Mouse (Mus musculus): ENCODE data around the gene Pacsin3.

DNA sequence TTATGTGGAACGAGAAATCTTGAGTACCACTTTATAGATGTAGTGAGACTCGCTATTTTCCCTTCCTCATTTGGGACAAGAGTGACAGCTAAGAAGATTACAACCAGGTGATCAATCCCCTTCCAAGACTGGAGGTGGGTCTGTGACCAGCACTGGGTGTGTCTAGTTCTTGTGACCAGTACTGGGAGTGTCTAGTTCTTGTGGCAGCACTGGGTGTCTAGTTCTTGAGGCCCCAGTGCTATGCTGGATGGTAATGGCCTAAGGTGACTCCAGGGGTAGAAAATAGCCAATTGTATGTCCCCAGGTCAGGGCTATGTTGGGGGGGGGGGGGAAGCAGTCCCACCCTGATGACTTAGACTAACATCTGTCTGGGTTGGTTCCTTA lies 23.6 kb downstream of the Pacsin3 start:
- TF ChIP-seq POLR2A (IDR thresholded peaks at IDR 0.05; ENCODE audit: low read depth, low read length) (no peak), EP300 (IDR thresholded peaks at IDR 0.05; ENCODE audit: low read length) (no peak), BHLHE40 (IDR thresholded peaks at IDR 0.05; ENCODE audit: low read depth, low read length) (no peak), ZNF384 (IDR thresholded peaks at IDR 0.05; ENCODE audit: low read depth, low read length) (no peak), MAX (IDR thresholded peaks at IDR 0.05; ENCODE audit: low read length) (no peak), CTCF (conservative IDR thresholded peaks at IDR 0.05 in 1 of 2, IDR thresholded peaks at IDR 0.05 in 1 of 2; ENCODE audit: low read depth in 2 of 2, low read length in 2 of 2) (no peak), SMC3 (IDR thresholded peaks at IDR 0.05; ENCODE audit: low read depth, low read length) (no peak), POLR2AphosphoS2 (IDR thresholded peaks at IDR 0.05; ENCODE audit: low read depth, low read length) (no peak), MYC (IDR thresholded peaks at IDR 0.05; ENCODE audit: low read depth, low read length) (no peak), ELF1 (IDR thresholded peaks at IDR 0.05; ENCODE audit: low read depth, low read length) (no peak), CHD1 (IDR thresholded peaks at IDR 0.05; ENCODE audit: low read depth, low read length) (no peak)
